Mouse (Mus musculus) bone marrow, adult 2 months (tissue): ENCODE measurements around the gene Ccr8.

Experiments used
- CTCF ChIP-seq: fragments of 200-500 bp; IDR thresholded peaks from 2 replicates; pipeline ENCODE4 v1.5.1; 2011; ENCODE audit warnings: low read length, control low read depth; ENCODE audit not compliant: control insufficient read depth, insufficient read depth
- POLR2A ChIP-seq: fragments of 200-500 bp; IDR thresholded peaks from 2 replicates; pipeline ENCODE4 v1.6.1; 2011; ENCODE audit warnings: low read depth, mild to moderate bottlenecking, control low read depth, low read length, borderline replicate concordance; ENCODE audit not compliant: control insufficient read depth

DNA sequence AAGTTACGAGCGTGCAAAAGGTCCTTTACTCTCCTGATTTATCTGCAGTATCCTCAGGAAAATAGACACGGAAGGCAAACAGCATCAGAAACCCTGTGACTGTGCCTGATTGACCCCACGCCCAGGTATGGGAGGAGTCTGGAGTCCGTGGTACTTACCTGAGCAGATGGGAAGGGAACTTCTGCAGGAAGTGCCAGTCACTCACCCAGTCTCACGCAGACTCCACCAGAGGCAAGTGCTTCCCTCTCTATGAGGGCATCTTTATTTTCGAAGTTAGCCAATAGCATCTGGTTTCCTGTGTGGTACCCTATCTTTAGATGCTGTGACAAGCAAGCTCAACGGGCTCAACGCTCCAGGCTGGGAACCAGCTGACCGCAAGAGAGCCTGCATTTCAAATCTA is 23.9 kb upstream of the Ccr8 start:
- TF ChIP-seq CTCF = no peak
- TF ChIP-seq POLR2A = no peak
